In the genomic region with DNA sequence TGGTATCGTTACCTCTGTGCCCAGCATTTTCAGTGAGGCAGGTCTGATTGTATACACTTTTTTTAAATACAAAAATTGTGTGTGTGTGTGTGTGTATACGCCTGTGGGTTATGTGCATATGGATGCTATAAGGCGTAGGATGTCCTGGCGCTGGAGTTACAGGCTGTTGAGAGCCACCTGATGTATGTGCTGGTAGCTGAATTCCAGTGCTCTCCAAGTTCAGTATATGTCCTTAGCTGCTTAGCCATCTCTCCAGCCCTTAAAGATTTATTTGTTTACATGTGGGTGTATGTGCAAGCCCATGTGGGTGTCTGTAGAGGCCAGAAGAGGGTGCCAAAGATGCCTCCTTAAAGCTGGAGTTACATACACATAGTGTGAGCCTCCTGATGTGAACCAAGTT, we compare ENCODE assay signal across 8 mouse cellular contexts. TPM values are rescaled to one million over a fixed set of nuclear protein-coding genes. Genes with fewer than 3 reads are reported as not detected.
DNase-seq lines count a peak whose midpoint lies in the region; ATAC-seq and TF ChIP-seq lines count a peak whose summit lies in the region.

No protein-coding gene starts in this region.

- no peak overlapping the region for H3K9ac ChIP-seq in heart, embryonic 11.5 days (ENCODE audit: low read depth, low read length)
- H3K9ac ChIP-seq in forebrain, embryonic 13.5 days, result no peak overlapping the region
- H3K9ac ChIP-seq in liver, embryonic 16.5 days (ENCODE audit: low read depth, low read length), result no peak overlapping the region

- TF ChIP-seq CTCF in E14TG2a.4 (conservative IDR thresholded peaks at IDR 0.05; ENCODE audit: low read length), result no peak

- H3K4me2 ChIP-seq in heart, embryonic 11.5 days, result peak overlapping the region; percentile 89
- peak overlapping the region; percentile 81 for H3K4me2 ChIP-seq in forebrain, embryonic 13.5 days
- peak overlapping the region; percentile 82 for H3K4me2 ChIP-seq in liver, embryonic 16.5 days (ENCODE audit: low read depth, low read length)

- 60% methylated on average over 4 of the region's 4 CpGs for WGBS in heart, embryonic 11.5 days (ENCODE audit: insufficient replicate concordance)
- WGBS in forebrain, embryonic 13.5 days, result 61% methylated on average over 4 of the region's 4 CpGs
- WGBS in liver, embryonic 16.5 days (ENCODE audit: insufficient replicate concordance), result 59% methylated on average over 4 of the region's 4 CpGs

- peaks cover 3% of the 10 kb centered on the region; the same call in 1 of the 2 replicates for H3K4me1 ChIP-seq in heart, embryonic 11.5 days (ENCODE audit: control insufficient read depth, insufficient read depth, low read length)
- peaks cover 45% of the 10 kb centered on the region for H3K4me1 ChIP-seq in E14TG2a.4 (replicated peaks; ENCODE audit: low read depth, low read length)
- H3K4me1 ChIP-seq in forebrain, embryonic 13.5 days, result peaks cover 16% of the 10 kb centered on the region
- H3K4me1 ChIP-seq in liver, embryonic 16.5 days (ENCODE audit: control insufficient read depth, low read depth, low read length), result peaks cover 14% of the 10 kb centered on the region

- H3K27me3 ChIP-seq in heart, embryonic 11.5 days (ENCODE audit: control insufficient read depth, insufficient read depth, low read length), result peaks cover 11% of the 10 kb centered on the region
- H3K27me3 ChIP-seq in E14TG2a.4 (ENCODE audit: insufficient read depth, low read length), result peaks cover 26% of the 10 kb centered on the region
- peaks cover 7% of the 10 kb centered on the region for H3K27me3 ChIP-seq in forebrain, embryonic 13.5 days
- peaks cover 10% of the 10 kb centered on the region for H3K27me3 ChIP-seq in liver, embryonic 16.5 days (ENCODE audit: control insufficient read depth, insufficient read depth, low read depth, low read length)

- intact Hi-C loops in heart, postnatal 14 days (cut with DNase I), result no loop called here

- no peaks in the 10 kb centered on the region for H3K36me3 ChIP-seq in heart, embryonic 11.5 days (ENCODE audit: control insufficient read depth, insufficient read depth, low read length)
- no peaks in the 10 kb centered on the region for H3K36me3 ChIP-seq in E14TG2a.4 (ENCODE audit: insufficient read depth, low read length)
- H3K36me3 ChIP-seq in forebrain, embryonic 13.5 days (ENCODE audit: poor library complexity, severe bottlenecking), result no peaks in the 10 kb centered on the region
- H3K36me3 ChIP-seq in liver, embryonic 16.5 days (ENCODE audit: control insufficient read depth, insufficient read depth), result no peaks in the 10 kb centered on the region

- H3K27ac ChIP-seq in heart, embryonic 11.5 days (ENCODE audit: low read depth, low read length), result no peak overlapping the region
- H3K27ac ChIP-seq in forebrain, embryonic 13.5 days, result no peak overlapping the region
- no peak overlapping the region for H3K27ac ChIP-seq in liver, embryonic 16.5 days (ENCODE audit: low read length)

- H3K4me3 ChIP-seq in heart, embryonic 11.5 days (ENCODE audit: low read depth, low read length), result peak overlapping the region; percentile 87
- H3K4me3 ChIP-seq in E14TG2a.4 (replicated peaks; ENCODE audit: low read length), result peak overlapping the region; percentile 94
- peak overlapping the region; percentile 71 for H3K4me3 ChIP-seq in forebrain, embryonic 13.5 days
- H3K4me3 ChIP-seq in liver, embryonic 16.5 days (ENCODE audit: low read depth, low read length), result peak overlapping the region; percentile 90

- no peak for DNase-seq in heart, postnatal 14 days
- no peak for DNase-seq in adrenal gland, adult 2 months
- DNase-seq in right cerebral cortex, postnatal 36 days (ENCODE audit: low spot score in 2 of 2), result no peak
- no peak for DNase-seq in spleen, postnatal 36 days (ENCODE audit: low spot score in 2 of 2)

- ATAC-seq in heart, embryonic 11.5 days (replicated peaks; ENCODE audit: insufficient number of reproducible peaks, low FRiP score, low TSS enrichment), result no peak
- no peak for ATAC-seq in forebrain, embryonic 13.5 days
- ATAC-seq in liver, embryonic 16.5 days (ENCODE audit: low read depth), result no peak

- H3K9me3 ChIP-seq in heart, embryonic 11.5 days (replicated peaks; ENCODE audit: control insufficient read depth, low read length), result no peaks in the 10 kb centered on the region
- H3K9me3 ChIP-seq in E14TG2a.4 (ENCODE audit: low read length), result no peaks in the 10 kb centered on the region
- H3K9me3 ChIP-seq in forebrain, embryonic 13.5 days (replicated peaks), result no peaks in the 10 kb centered on the region
- no peaks in the 10 kb centered on the region for H3K9me3 ChIP-seq in liver, embryonic 16.5 days (replicated peaks; ENCODE audit: control insufficient read depth, low read length)

RNA-seq across cellular contexts. Expression of a gene that starts 0.9 kb away (rescaled TPM):
- polyA plus RNA-seq in heart, embryonic 11.5 days (2014; fragmentation: Nextera tagmentation; extraction: Ambion mirVana), result 128 and 131 TPM in 2 replicates
- total RNA-seq in heart, postnatal 14 days (2021), result 100 to 1,000 TPM; 122 to 128 TPM
- 75.6 and 79.2 TPM in 2 replicates for polyA plus RNA-seq in forebrain, embryonic 13.5 days (2015; fragmentation: Nextera tagmentation; extraction: Ambion mirVana)
- 63.9 and 68.5 TPM in 2 replicates for polyA plus RNA-seq in liver, embryonic 16.5 days (2015; fragmentation: Nextera tagmentation; extraction: Ambion mirVana)
- 10 to 100 TPM; 48.8 to 96.9 TPM for total RNA-seq in adrenal gland, adult 2 months (2021)
- 78.7 and 106 TPM in 2 replicates for polyA plus RNA-seq in adrenal gland, adult 2 months (2012; rRNA removed)

RNA-seq across cellular contexts. Expression of a gene that starts 3.8 kb away (rescaled TPM):
- 0.29 and 0.38 TPM in 2 replicates for polyA plus RNA-seq in heart, embryonic 11.5 days (2014; fragmentation: Nextera tagmentation; extraction: Ambion mirVana)
- total RNA-seq in heart, postnatal 14 days (2021), result under 1 TPM; 0.22 to 0.37 TPM
- polyA plus RNA-seq in forebrain, embryonic 13.5 days (2015; fragmentation: Nextera tagmentation; extraction: Ambion mirVana), result 3.9 and 6.8 TPM in 2 replicates
- 0.08 and 0.20 TPM in 2 replicates for polyA plus RNA-seq in liver, embryonic 16.5 days (2015; fragmentation: Nextera tagmentation; extraction: Ambion mirVana)
- total RNA-seq in adrenal gland, adult 2 months (2021), result under 1 TPM; 0.26 to 0.45 TPM
- polyA plus RNA-seq in adrenal gland, adult 2 months (2012; rRNA removed), result 1.2 and 2.2 TPM in 2 replicates

RNA-seq across cellular contexts. Expression of a gene that starts 11.6 kb away (rescaled TPM):
- polyA plus RNA-seq in heart, embryonic 11.5 days (2014; fragmentation: Nextera tagmentation; extraction: Ambion mirVana), result 2.7 and 3.3 TPM in 2 replicates
- 10 to 100 TPM; 16.4 TPM for total RNA-seq in heart, postnatal 14 days (2021)
- 12.1 and 13.8 TPM in 2 replicates for polyA plus RNA-seq in forebrain, embryonic 13.5 days (2015; fragmentation: Nextera tagmentation; extraction: Ambion mirVana)
- polyA plus RNA-seq in liver, embryonic 16.5 days (2015; fragmentation: Nextera tagmentation; extraction: Ambion mirVana), result 0.22 and 0.23 TPM in 2 replicates
- total RNA-seq in adrenal gland, adult 2 months (2021), result 1 to 10 TPM; 4.6 to 5.0 TPM
- 14.7 and 17.5 TPM in 2 replicates for polyA plus RNA-seq in adrenal gland, adult 2 months (2012; rRNA removed)

RNA-seq across cellular contexts. Expression of a gene that starts 11.8 kb away (rescaled TPM):
- 3.4 and 3.9 TPM in 2 replicates for polyA plus RNA-seq in heart, embryonic 11.5 days (2014; fragmentation: Nextera tagmentation; extraction: Ambion mirVana)
- total RNA-seq in heart, postnatal 14 days (2021), result under 1 TPM; 0.10 to 0.19 TPM
- polyA plus RNA-seq in forebrain, embryonic 13.5 days (2015; fragmentation: Nextera tagmentation; extraction: Ambion mirVana), result 2.1 and 2.9 TPM in 2 replicates
- polyA plus RNA-seq in liver, embryonic 16.5 days (2015; fragmentation: Nextera tagmentation; extraction: Ambion mirVana), result 0.63 and 1.0 TPM in 2 replicates
- total RNA-seq in adrenal gland, adult 2 months (2021), result under 1 TPM; 0.23 to 0.24 TPM
- not detected in 2 replicates for polyA plus RNA-seq in adrenal gland, adult 2 months (2012; rRNA removed)

RNA-seq across cellular contexts. Expression of a gene that starts 25.4 kb away (rescaled TPM):
- polyA plus RNA-seq in heart, embryonic 11.5 days (2014; fragmentation: Nextera tagmentation; extraction: Ambion mirVana), result 7.2 and 7.8 TPM in 2 replicates
- 10 to 100 TPM; 40.6 to 43.6 TPM for total RNA-seq in heart, postnatal 14 days (2021)
- 9.1 and 10.7 TPM in 2 replicates for polyA plus RNA-seq in forebrain, embryonic 13.5 days (2015; fragmentation: Nextera tagmentation; extraction: Ambion mirVana)
- polyA plus RNA-seq in liver, embryonic 16.5 days (2015; fragmentation: Nextera tagmentation; extraction: Ambion mirVana), result 0.49 and 0.91 TPM in 2 replicates
- 10 to 100 TPM; 23.3 to 36.1 TPM for total RNA-seq in adrenal gland, adult 2 months (2021)
- 34.1 and 38.0 TPM in 2 replicates for polyA plus RNA-seq in adrenal gland, adult 2 months (2012; rRNA removed)
